Mouse (Mus musculus) v-Abl transformed pro-B cells (cell line): Measurements from ENCODE around the gene Lrmda.

Experiments used
- in situ Hi-C, 2 experiments: fragments of 400-800 bp; cut with MboI; formaldehyde crosslinking; loops; one replicate each; pipeline ENCODE4 v1.15.1; 2025; ENCODE audit not compliant: unreplicated experiment in 2 of 2

The Lrmda gene

DNA sequence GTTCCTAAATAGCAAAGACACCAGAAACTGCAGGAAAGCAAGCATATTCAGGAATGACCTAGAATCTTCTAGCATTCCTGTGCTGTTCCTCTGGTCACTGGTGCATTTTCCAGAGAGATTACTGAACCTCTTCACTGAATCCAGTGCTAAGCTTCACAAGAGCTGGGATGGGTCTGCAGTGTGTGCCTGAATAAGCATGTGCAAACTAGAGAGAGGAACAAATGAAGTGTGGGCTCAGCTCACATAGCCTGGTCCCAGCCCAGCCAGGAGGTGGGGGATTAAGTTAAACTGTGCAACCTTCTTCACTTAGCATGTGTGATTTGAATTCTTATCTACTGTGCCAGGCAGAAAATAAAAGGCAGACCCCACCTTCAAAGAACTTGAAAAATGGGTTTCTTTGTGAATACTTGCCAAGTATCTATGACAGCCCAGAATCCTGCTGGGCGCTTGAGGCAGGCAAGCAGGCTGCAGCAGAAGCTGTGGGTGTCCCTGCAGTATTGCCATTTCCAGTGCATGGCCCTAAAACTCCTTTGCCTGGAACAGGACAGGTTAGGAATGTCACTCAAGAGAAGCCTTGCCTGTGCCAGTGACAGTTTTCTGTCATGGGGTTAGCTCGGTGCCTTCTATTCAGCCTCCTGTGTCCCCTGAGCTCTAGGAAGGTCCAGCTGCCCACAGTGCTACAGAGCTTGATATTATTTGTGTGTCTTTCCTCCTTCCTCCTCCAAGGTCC lies 426.5 kb downstream of the Lrmda start:
- in situ Hi-C loops = no loop called here

DNA sequence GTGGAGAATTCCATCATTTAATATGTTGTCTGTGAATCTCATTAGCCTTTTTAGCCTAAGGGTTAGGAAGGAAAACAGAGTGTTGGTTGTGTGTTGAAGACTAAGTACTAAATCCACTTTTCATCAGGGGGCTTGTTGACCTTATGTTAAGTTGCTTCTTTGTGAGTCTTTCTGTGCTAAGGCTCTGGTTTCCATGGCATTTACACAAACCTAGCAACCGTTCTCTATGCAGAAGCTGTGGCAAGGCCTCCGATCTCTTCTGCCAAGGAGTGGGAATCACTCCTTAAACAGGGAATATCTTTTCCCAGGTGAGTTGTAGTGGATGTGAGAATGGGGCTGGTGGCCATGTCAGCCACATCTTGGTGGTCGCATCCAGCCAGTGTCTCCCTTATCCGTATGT lies 432.1 kb downstream of the Lrmda start:
- in situ Hi-C loops = no loop called here

DNA sequence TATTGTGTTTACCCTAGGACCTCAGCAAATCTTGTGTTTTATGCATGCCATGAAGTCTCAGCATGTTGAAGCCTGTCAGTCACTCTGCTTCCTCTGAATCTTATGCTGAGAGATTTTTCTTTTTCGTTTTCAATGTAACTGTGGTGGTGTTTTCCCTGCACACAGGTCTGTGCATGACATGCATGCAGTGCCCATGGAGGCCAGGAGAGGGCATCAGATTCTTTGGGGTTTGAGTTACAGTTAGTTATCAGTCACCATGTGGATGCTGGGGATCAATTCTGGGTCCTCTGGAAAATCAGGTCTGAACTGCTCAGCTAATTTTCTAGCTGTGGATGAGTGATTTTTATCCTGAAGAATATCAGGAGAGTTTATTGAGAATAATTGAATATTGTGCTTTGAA lies 444.8 kb downstream of the Lrmda start:
- in situ Hi-C loops = no loop called here

DNA sequence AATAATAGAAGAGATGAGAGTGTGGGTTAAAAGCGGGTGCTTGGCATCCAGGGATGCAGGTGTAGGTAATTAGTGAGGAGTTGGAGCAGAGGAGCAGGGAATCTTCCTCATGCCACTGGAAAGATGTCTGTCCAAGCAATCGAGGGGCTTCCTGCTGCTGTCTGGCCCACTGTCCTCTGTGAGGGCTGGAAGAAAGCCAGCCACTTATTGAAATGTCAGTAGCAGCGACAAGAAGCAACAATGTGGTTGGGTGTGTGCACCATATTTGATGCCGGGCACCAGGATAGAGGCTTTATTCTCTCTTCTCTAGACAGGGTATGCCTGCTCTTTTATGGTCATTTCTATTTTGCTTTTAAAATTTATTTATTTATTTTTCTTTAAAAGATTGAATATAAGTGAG lies 451.5 kb downstream of the Lrmda start:
- in situ Hi-C loops = no loop called here

DNA sequence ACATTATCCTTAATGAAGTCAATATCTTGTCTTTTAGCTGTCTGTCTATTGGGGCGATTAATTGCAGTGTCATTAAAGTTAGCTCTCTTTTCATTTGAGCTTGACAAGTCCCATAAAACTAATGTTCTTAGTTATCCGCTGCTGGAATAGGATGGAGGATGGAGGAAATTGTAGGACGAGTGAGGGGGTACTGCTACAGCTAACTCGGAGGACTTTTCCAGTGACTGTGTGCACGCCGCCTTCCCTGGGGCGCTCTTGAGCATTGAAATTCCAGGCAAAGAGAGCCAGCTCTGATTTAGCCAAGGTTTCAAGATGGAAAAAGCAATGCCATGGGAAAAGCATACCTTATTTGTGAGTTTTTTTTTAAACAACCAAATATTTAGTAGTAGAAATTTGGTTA lies 453.9 kb downstream of the Lrmda start:
- in situ Hi-C loops = no loop called here

DNA sequence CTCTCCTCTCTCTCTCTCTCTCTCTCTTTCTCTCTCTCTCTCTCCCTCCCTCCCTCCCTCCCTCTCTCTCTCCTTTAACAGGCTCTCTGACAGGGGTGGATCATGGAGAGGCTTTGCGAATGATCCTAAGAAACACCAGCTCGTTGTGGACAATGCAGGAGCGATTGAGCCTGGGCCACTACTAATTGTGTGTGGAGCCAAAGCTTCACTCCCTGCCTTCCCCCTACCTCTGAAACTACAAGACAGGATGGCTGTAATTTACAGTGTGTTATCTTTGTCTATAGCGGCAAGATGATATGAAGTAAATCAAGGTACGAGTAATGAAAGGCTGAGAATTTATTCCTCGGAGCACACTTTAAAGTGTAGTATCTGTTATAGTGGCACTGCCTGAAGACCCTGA lies 454.5 kb downstream of the Lrmda start:
- in situ Hi-C loops = no loop called here

DNA sequence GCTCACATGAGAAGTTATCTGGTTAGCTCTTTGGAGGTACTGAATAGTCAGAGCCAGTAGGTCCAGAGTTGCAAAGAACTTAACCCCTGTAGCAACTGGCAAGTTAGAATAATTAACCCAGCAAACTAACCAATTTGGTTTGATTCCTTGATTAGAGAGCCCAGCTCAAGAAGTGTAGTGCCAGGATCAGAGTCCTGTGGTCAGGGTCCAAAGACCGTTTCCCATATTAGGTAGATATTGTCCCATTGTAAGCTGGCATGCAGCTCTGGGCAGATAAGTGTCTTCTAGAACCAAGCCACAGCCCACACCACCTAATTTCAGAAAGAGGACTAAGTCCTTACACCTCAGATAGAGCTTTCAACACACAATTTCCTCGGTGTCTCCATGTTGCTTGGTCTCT lies 473.8 kb downstream of the Lrmda start:
- in situ Hi-C loops = no loop called here

DNA sequence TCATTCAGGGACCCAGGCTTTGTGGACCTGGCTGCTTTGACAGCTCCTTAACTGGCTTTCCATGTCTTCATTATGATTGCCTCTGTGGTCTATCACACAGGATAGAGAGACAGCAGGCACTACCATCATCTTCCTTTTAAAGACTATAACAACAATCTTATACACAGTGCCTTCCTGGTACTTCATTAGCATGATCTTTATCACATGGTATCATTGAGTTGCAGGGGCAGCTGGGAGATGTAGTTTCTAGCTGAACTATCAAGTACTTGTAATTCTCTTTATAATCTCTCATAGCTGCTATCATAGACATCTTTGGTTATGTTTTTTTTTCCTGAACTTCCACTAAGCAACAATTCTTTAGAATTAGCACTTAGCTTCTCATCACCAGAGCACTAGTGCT lies 474.8 kb downstream of the Lrmda start:
- in situ Hi-C loops = no loop called here

DNA sequence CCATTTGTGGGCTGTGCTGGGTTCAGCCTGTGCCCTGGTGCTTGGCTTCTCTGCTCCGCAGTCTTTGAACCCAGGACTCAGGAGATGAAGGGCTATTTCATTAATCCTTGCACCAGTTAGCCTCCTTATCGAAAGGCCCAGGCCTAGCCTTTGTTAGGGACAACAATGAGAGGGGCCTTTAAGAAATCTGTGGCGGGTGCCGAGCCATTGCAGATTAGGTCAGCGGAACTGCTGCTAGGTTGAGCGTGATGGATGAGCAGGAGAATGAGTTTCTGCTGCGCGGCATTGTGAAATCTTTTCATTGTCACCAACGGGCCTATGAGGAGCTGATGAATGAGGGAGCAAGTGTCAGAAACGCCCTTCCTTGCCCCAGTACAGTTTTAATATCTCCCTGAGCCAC lies 475.4 kb downstream of the Lrmda start:
- in situ Hi-C loops = no loop called here

DNA sequence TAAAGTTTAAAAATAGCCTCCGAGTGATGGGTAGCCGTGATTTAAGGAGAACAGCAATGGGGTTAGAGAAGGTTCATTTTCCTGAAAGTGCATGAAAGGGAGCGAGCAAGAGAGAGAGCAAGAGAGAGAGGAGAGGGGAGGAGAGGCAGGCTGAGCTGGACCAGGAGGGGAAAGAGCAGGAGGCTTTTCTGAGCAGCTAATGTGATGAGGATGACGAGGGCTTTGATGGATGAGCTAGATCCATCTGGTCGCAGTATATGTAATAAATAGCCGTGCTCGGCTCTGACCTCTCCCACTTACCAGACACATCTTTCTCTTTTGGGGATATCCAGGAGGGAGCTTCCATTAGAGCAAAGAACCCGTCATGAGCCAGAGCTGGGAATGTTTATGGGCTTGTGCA lies 475.8 kb downstream of the Lrmda start:
- in situ Hi-C loops = no loop called here

DNA sequence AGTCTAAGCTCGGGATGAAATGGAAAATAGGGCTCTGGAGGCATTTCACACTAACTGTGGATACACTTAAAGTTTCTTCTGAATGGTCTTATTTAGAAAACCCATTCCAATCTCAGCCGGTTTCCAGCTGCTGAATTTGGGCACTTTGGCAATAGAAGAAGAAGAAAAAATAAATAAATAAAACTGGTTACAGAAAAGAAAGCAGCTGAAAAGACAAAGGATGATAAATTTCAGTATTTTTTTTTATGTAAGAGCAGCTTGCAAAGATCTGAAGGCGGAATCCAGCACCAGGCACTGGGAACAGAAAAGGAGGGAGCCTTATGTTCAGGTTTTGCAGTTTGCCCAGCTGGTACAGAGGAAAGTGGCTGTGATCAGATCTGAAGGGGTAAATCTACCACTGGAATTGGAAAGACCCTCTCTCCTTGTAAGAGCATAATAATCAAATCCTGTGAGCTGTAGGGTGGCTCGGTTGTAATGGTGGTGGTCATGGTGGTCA lies 478.2 kb downstream of the Lrmda start:
- in situ Hi-C loops = no loop called here

DNA sequence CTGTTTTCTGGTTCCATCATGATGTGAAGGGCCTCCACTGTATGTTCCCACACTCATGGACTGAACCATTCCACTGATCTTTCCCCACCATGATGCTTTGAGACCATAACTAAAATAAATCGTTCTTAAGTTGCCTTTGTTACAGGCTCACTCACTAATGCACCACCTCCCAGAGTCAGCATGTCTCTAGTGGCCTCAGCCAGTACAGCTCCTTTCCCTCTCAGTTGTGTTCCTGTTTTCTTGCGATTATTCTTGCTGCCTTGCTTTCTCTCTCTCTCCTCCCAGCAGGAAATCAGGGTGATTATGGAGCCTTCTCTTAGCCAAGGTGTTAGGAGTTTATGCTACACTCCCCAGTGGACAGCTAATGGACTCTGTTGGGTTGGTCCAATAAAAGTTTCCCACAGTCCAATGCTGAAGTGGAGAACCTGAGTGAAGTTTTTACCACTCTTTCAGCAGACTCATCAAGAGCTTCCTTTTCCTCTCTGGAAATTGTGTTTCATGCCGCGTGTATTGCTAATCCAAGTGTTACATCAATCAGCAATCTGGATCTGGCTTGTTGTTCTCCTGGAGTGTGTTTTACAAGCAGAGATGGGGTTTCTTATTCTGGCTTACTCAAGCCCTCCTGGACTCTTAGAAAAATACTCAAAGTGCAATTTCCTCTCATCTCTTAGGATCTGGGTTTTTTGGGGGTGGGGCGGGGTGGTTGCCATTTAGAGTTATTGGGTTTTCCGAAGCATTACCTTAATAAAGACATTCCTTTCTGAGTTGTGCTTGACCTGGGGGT lies 490.4 kb downstream of the Lrmda start:
- in situ Hi-C loops = no loop called here

DNA sequence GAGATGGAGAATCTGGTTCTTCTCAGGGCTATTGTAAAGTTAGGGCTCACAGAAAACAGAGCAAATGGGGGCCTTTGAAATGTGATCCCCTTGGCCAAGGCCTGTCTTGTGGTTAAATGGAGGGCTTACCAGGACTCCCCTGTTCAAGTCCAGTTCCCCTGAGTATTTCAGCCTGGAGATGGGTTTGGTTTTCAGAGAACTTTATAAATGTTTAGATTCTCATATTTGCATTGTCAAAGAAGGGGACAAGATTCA lies 490.9 kb downstream of the Lrmda start:
- in situ Hi-C loops = no loop called here

DNA sequence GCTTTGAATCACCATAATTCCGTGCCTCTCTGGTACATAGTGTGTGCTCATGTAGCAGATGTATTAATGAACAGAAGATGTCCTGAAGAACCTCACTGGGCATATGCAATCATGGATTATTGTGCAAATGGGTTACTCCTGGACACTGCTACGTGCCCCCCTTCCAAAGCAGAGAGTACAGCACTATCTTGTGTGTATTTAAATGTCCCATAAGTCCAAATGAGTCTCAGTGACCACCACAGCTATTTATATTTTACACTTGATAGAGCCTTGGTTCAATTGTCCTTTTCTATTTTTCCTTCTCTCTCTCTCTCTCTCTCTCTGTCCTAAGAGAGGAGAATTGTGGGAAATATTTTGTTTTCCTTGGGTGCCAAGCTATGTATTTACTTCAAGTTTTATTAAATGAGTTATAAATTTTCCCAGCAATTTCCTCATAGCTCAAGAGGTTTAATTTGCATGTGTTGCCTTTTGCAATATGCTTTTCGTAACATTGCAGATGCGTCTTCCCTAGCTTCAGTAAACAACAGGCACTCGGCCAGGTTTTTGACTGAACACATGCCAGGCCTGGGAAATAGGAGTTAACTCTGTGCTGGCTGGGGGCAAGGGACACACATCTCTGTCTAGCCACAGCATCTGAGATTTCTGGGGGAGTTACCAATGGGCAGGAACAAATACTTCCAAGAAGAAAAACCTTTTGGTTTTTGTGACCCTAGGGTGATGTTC lies 495.0 kb downstream of the Lrmda start:
- in situ Hi-C loops = no loop called here

DNA sequence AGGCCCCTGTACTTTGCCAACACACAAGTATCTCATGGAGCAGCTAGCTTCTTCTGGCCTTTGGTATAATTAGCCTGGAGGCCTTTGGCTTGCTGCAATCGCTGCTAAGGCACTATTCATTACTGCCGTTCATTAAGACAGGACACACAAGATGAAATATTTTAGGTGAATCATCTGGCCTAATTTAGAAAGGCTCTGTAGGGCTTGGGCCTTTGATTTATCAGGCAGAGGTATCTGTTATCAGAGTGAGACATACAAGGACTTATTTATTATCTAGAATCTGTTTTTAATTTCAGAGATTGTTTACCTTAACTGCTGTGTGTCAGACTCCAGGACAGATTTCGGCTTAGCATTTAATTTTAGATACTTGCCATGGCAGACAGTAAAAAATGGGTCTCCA lies 511.2 kb downstream of the Lrmda start:
- in situ Hi-C loops = no loop called here

DNA sequence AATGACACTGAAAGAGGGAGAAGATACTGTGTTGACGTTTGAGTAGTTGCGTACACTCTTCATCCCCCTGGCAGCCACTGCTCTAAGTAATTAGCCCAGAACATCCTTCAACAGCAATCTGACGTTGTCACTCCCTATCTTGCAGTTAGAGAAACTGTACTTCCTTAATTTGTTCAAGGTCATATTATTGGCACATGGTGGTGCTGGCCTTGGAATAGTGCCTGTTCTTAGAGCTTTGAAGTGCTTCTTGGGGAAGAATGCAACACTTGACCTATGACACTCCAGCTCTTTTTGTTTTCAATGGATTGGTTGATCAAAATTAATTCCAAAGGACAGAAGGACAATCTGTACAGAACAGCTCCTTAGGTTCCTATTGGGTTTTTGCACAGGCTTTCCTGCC lies 514.0 kb downstream of the Lrmda start:
- in situ Hi-C loops = no loop called here

DNA sequence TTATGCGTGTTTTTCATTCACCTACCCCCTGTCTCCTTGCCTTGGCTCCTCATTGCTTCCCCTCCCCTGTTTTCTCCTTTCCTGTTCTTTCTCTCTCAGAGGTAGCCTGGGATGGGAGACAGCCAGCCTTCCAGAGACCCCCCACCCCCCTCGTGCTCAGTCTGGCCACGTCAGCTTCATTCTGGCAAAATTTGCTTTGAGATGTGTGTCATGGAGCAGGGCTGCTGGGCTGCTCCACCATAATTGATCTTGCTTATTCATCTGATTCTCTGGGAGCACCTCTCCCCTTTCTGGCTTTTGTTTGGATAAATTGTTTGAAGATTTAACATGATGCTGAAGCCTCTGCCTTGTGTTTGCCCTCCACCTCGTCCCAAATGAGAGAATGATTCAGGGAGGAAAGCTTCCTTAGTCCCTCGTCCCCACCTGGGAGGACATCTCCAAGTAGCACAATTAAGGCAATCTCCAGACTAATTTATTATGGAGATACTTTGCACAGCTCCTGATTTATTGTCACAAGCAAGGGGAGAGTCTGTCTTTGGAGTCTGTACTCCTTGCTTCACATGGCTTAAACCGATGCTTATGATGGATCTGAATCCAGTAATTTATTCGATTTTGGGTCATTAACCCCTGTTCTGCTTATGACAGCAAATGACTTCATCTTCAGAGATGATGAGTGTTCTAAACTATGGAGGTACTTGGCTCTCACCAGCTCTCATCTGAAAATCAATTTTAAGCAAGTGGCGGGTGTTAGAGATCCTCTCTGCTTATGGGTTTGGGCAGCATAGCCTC lies 526.6 kb downstream of the Lrmda start:
- in situ Hi-C loops = no loop called here

DNA sequence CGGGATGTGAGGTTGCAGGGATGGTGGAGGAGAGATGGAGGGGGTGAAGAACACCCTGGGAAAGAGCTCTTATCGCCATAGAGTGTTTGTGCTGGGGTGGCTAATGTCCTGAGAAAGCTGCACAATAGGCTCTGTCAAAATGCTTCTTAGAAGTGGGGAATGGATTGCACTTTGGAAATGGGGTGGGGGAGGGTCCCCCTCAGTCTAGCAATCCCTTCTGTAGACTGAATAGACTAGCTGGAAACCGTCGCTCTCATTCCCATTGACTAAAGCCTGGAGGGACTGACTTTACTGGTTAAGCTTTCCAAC lies 527.1 kb downstream of the Lrmda start:
- in situ Hi-C loops = no loop called here

DNA sequence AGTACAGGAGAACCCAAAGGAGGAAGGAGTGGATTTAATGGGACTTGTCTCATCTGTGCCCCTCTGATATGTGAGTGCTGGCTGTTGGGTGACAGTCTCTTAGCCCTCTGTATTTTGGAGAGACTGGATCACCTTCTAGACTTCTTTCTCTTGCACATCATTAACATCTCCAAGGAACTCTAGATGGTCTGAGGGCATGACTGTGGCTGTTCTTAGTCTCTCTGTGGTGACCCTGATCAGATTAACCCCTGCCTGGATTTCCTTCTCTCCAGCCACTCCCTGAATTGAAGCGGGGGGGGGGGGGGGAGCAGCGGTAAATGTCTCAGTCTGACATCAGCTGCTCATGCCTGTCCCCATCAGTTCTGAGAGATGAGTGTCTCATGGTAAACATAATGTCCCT lies 528.8 kb downstream of the Lrmda start:
- in situ Hi-C loops = no loop called here

DNA sequence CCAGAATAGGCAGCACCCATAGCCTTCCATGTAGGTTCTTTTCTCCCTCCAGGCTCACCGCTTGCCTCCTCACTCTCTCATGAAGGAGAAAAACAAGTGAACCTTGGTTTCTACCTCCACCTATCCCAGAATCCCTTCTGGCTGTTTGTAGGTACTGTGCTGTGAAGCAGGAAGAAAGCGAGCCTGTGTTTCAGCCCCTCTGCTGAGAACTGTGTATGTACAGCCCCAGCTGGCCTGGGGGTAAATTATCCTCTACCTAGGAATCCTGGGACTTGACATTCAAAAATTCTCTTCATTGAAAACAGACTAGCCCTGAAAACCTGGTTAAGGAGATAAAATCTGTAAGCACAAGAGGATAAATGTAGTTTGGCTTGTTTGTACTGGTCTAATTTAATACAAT lies 529.7 kb downstream of the Lrmda start:
- in situ Hi-C loops = no loop called here

DNA sequence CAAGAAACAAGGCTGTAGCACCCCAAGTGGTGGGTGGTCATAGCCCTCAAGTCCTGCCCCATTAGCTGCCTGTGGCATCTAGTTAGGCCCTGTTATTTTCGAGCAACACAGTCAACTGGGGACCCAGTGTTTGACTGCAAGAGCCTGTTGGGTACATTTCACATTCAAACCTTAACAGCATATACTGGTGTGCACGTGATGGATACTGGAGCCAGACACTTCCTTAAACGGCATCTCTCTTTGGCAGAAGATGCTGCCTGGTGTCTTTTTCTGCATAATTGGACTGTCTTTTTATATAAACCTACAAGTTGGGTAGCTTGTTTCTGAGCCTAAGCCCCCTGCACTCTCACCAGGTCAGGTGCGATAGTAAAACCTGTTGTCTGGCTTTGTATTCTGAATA lies 532.8 kb downstream of the Lrmda start:
- in situ Hi-C loops = no loop called here
